Mouse (Mus musculus) spleen, adult 2 months (tissue): Measurements from ENCODE around the gene Rnf32.

Source experiments
- CTCF ChIP-seq: fragments of 200-500 bp; IDR thresholded peaks from 2 replicates; pipeline ENCODE4 v1.5.1; 2011; ENCODE audit warnings: mild to moderate bottlenecking, inconsistent platforms; ENCODE audit not compliant: insufficient read depth, insufficient read length, insufficient replicate concordance; ENCODE audit errors: extremely low read depth
- POLR2A ChIP-seq: fragments of 200-500 bp; IDR thresholded peaks from 2 replicates; pipeline ENCODE4 v1.6.1; 2011; ENCODE audit warnings: low read depth, low read length, inconsistent platforms

- TF ChIP-seq POLR2A (no peak), CTCF (no peak)
Measured at GRCm38 (mm10) chr5:29270879-29271278, 75.1 kb downstream of the Rnf32 start.
